ENCODE assay signal across 7 mouse cellular contexts in genomic region chr5:137313466-137314192, GRCm38 (mm10). TPM values are rescaled to one million over a fixed set of nuclear protein-coding genes. Genes with fewer than 3 reads are reported as not detected.
DNase-seq lines count a peak whose midpoint lies in the region; ATAC-seq and TF ChIP-seq lines count a peak whose summit lies in the region.

No protein-coding gene starts in this region.

- peak; percentile 7; the same call in 1 of the 2 replicates for ATAC-seq in granulocyte monocyte progenitor cell, adult 5-6 weeks (replicated peaks; ENCODE audit: poor library complexity, severe bottlenecking)

- WGBS in lung, adult 2 months: 5% methylated on average over 22 of the region's 22 CpGs

- peaks cover 21% of the 10 kb centered on the region for H3K4me1 ChIP-seq in testis, adult 2 months (ENCODE audit: control insufficient read depth, insufficient read depth, low read length)
- H3K4me1 ChIP-seq in lung, adult 2 months (ENCODE audit: control insufficient read depth, insufficient read depth, low read length): no peaks in the 10 kb centered on the region

- H3K27ac ChIP-seq in testis, adult 2 months (ENCODE audit: control insufficient read depth, insufficient read depth, low read depth, low read length): peak overlapping the region; percentile 63

- peak overlapping the region; percentile 75 for H3K4me3 ChIP-seq in testis, adult 2 months (ENCODE audit: control insufficient read depth, low read depth, low read length)
- H3K4me3 ChIP-seq in lung, adult 2 months (replicated peaks; ENCODE audit: extremely low read depth, low read depth, low read length): peak overlapping the region; percentile 66

- no peak for DNase-seq in testis, postnatal 10 days (ENCODE audit: low spot score)
- no peak for DNase-seq in lung, adult 2 months
- peak; percentile 20 for DNase-seq in yolk sac, embryonic 10.5 days (ENCODE audit: low spot score)
- no peak for DNase-seq in c-Kit-positive CD71-positive TER-119-positive erythroid progenitor cells, embryonic 14.5 days (ENCODE audit: low spot score)
- DNase-seq in layer of hippocampus, postnatal 10 days (ENCODE audit: low spot score in 2 of 2): no peak

- no peaks in the 10 kb centered on the region for H3K36me3 ChIP-seq in testis, adult 2 months (ENCODE audit: control insufficient read depth, insufficient read depth, low read length)

- no peaks in the 10 kb centered on the region for H3K27me3 ChIP-seq in testis, adult 2 months (ENCODE audit: control insufficient read depth, insufficient read depth, low read length)

- TF ChIP-seq CTCF in testis, adult 2 months (IDR thresholded peaks at IDR 0.05; ENCODE audit: control insufficient read depth, insufficient read depth, insufficient replicate concordance, low read depth, low read length): no peak
- no peak for TF ChIP-seq CTCF in lung, adult 2 months (IDR thresholded peaks at IDR 0.05; ENCODE audit: insufficient read depth, low read length)

- TF ChIP-seq POLR2A in testis, adult 2 months (IDR thresholded peaks at IDR 0.05; ENCODE audit: control insufficient read depth, low read depth, low read length): no peak
- TF ChIP-seq POLR2A in lung, adult 2 months (IDR thresholded peaks at IDR 0.05; ENCODE audit: borderline replicate concordance, extremely low read depth, low read depth, low read length): peak; percentile 68; the same call in 1 of the 2 replicates

RNA-seq across cellular contexts. Expression of gene Trip6, which starts 0.6 kb away (rescaled TPM):
- 4.1 and 5.2 TPM in 2 replicates for polyA plus RNA-seq in testis, adult 2 months (2012; rRNA removed)
- 9.4 and 9.9 TPM in 2 replicates for total RNA-seq in granulocyte monocyte progenitor cell, adult 5-6 weeks (2014; fragmentation: Nextera tagmentation)
- total RNA-seq in granulocyte monocyte progenitor cell, adult 5-6 weeks (2017): 2.9 and 5.6 TPM in 2 replicates
- 52.6 and 55.2 TPM in 2 replicates for polyA plus RNA-seq in lung, adult 2 months (2012; rRNA removed)
- total RNA-seq in layer of hippocampus, postnatal 10 days (2021): 1 to 10 TPM; 6.2 to 7.7 TPM

RNA-seq across cellular contexts. Expression of gene Srrt, which starts 6.2 kb away (rescaled TPM):
- 174 and 178 TPM in 2 replicates for polyA plus RNA-seq in testis, adult 2 months (2012; rRNA removed)
- 238 and 321 TPM in 2 replicates for total RNA-seq in granulocyte monocyte progenitor cell, adult 5-6 weeks (2014; fragmentation: Nextera tagmentation)
- total RNA-seq in granulocyte monocyte progenitor cell, adult 5-6 weeks (2017): 239 and 278 TPM in 2 replicates
- 107 and 136 TPM in 2 replicates for polyA plus RNA-seq in lung, adult 2 months (2012; rRNA removed)
- total RNA-seq in layer of hippocampus, postnatal 10 days (2021): 100 to 1,000 TPM; 188 to 191 TPM

RNA-seq across cellular contexts. Expression of gene Ufsp1, which starts 19.2 kb away (rescaled TPM):
- 1.6 and 1.7 TPM in 2 replicates for polyA plus RNA-seq in testis, adult 2 months (2012; rRNA removed)
- 0.53 TPM in 1 of 2 replicates, not detected in the other for total RNA-seq in granulocyte monocyte progenitor cell, adult 5-6 weeks (2014; fragmentation: Nextera tagmentation)
- total RNA-seq in granulocyte monocyte progenitor cell, adult 5-6 weeks (2017): 0.43 and 5.2 TPM in 2 replicates
- 7.0 and 7.1 TPM in 2 replicates for polyA plus RNA-seq in lung, adult 2 months (2012; rRNA removed)
- total RNA-seq in layer of hippocampus, postnatal 10 days (2021): 10 to 100 TPM; 20.4 to 21.8 TPM

RNA-seq across cellular contexts. Expression of gene Slc12a9, which starts 19.8 kb away (rescaled TPM):
- 3.6 and 4.4 TPM in 2 replicates for polyA plus RNA-seq in testis, adult 2 months (2012; rRNA removed)
- 16.3 and 26.3 TPM in 2 replicates for total RNA-seq in granulocyte monocyte progenitor cell, adult 5-6 weeks (2014; fragmentation: Nextera tagmentation)
- total RNA-seq in granulocyte monocyte progenitor cell, adult 5-6 weeks (2017): 6.5 and 6.6 TPM in 2 replicates
- polyA plus RNA-seq in lung, adult 2 months (2012; rRNA removed): 22.5 and 24.1 TPM in 2 replicates
- total RNA-seq in layer of hippocampus, postnatal 10 days (2021): 10 to 100 TPM; 28.8 to 30.7 TPM

RNA-seq across cellular contexts. Expression of gene Ache, which starts 26.3 kb away (rescaled TPM):
- polyA plus RNA-seq in testis, adult 2 months (2012; rRNA removed): 0.09 and 0.30 TPM in 2 replicates
- not detected in 2 replicates for total RNA-seq in granulocyte monocyte progenitor cell, adult 5-6 weeks (2014; fragmentation: Nextera tagmentation)
- 0.04 and 0.10 TPM in 2 replicates for total RNA-seq in granulocyte monocyte progenitor cell, adult 5-6 weeks (2017)
- polyA plus RNA-seq in lung, adult 2 months (2012; rRNA removed): 2.0 and 3.3 TPM in 2 replicates
- total RNA-seq in layer of hippocampus, postnatal 10 days (2021): 10 to 100 TPM; 93.0 to 97.4 TPM
